Mouse (Mus musculus): Measurements from ENCODE around the gene Serpinc1. TPM values are rescaled to one million over a fixed set of nuclear protein-coding genes. Genes with fewer than 3 reads are reported as not detected.
A peak's percentile ranks its signal among the peaks of the same experiment; 100 is the strongest.

Gene Serpinc1
- total RNA-seq, 1 experiment = 0.89 TPM

GRCm38 (mm10) chr1:161034435-161035280 is 56.3 kb downstream of the Serpinc1 start, which contains the start of gene Zbtb37:
Zbtb37 (minus strand) TSS chr1:161034849.
- Histone ChIP-seq H3K4me3 (ENCODE audit: insufficient read depth in 1 of 2, low read depth in 1 of 2, low read length in 2 of 2, poor library complexity in 1 of 2, severe bottlenecking in 1 of 2) (peak within 1 kb of the TSS; percentile 67 to 98), H3K4me1 (ENCODE audit: control insufficient read depth in 2 of 2, insufficient read depth in 2 of 2, low read length in 2 of 2, poor library complexity in 1 of 2) (peaks cover 0 to 2% of the 10 kb centered on the region in 2 experiments; a peak in 1 of 4 replicates), H3K9me3 (ENCODE audit: control insufficient read depth, insufficient read depth, low read depth, low read length) (no peaks in the 10 kb centered on the region), H3K27ac (ENCODE audit: insufficient read depth, low read depth, low read length, poor library complexity, severe bottlenecking) (peak within 1 kb of the TSS; percentile 99), H3K9ac (ENCODE audit: insufficient read depth, low read depth, low read length, poor library complexity, severe bottlenecking) (peak within 1 kb of the TSS; percentile 97), H3K36me3 (ENCODE audit: control insufficient read depth, insufficient read depth, low read length, poor library complexity, severe bottlenecking) (peaks cover 36% of the 10 kb centered on the region)
- TF ChIP-seq HCFC1 (IDR thresholded peaks at IDR 0.05; ENCODE audit: borderline replicate concordance, insufficient read depth, low read length) (peak; percentile 75; the same call in 1 of the 2 replicates), CHD2 (IDR thresholded peaks at IDR 0.05; ENCODE audit: low read depth, low read length) (no peak)
- in situ Hi-C loops (cut with MboI; ENCODE audit: low sequenced_read_pairs in 2 of 2, unreplicated experiment in 2 of 2) = no loop called here
- peak; percentile 99 for DNase-seq (ENCODE audit: low read depth, low spot score)

- H3K36me3 ChIP-seq (ENCODE audit: control insufficient read depth, insufficient read depth, low read length, poor library complexity, severe bottlenecking) = peaks cover 36% of the 10 kb centered on the region
- no peak for TF ChIP-seq ZC3H11A (IDR thresholded peaks at IDR 0.05; ENCODE audit: borderline replicate concordance, low read depth, low read length)
- TF ChIP-seq CHD2 (IDR thresholded peaks at IDR 0.05; ENCODE audit: low read depth, low read length) = peak; percentile 72; the same call in 1 of the 2 replicates
- TF ChIP-seq MAFK (IDR thresholded peaks at IDR 0.05; ENCODE audit: insufficient read depth, low read depth, low read length) = peak; percentile 51; the same call in 1 of the 2 replicates
Measured at GRCm38 (mm10) chr1:161035281-161035785, 56.9 kb downstream of the Serpinc1 start.

GRCm38 (mm10) chr1:161035786-161036404 is 57.5 kb downstream of the Serpinc1 start:
- H3K4me3 ChIP-seq (ENCODE audit: insufficient read depth in 1 of 2, low read depth in 1 of 2, low read length in 2 of 2, poor library complexity in 1 of 2, severe bottlenecking in 1 of 2) = peak overlapping the region; percentile 67 to 88
- peak; percentile 29 for DNase-seq (ENCODE audit: low read depth, low spot score)
- peaks cover 36% of the 10 kb centered on the region for H3K36me3 ChIP-seq (ENCODE audit: control insufficient read depth, insufficient read depth, low read length, poor library complexity, severe bottlenecking)
- peak overlapping the region; percentile 97 for H3K9ac ChIP-seq (ENCODE audit: insufficient read depth, low read depth, low read length, poor library complexity, severe bottlenecking)
- in situ Hi-C loops (cut with MboI; ENCODE audit: low sequenced_read_pairs in 2 of 2, unreplicated experiment in 2 of 2) = no loop called here
- peak overlapping the region; percentile 97; the same call in 1 of the 2 replicates for H3K27ac ChIP-seq (ENCODE audit: insufficient read depth, low read depth, low read length, poor library complexity, severe bottlenecking)
- no peaks in the 10 kb centered on the region for H3K9me3 ChIP-seq (ENCODE audit: control insufficient read depth, insufficient read depth, low read depth, low read length)
- TF ChIP-seq HCFC1 (IDR thresholded peaks at IDR 0.05; ENCODE audit: borderline replicate concordance, insufficient read depth, low read length) (no peak), CHD2 (IDR thresholded peaks at IDR 0.05; ENCODE audit: low read depth, low read length) (no peak), ZC3H11A (IDR thresholded peaks at IDR 0.05; ENCODE audit: borderline replicate concordance, low read depth, low read length) (no peak), ZNF384 (IDR thresholded peaks at IDR 0.05; ENCODE audit: low read depth, low read length) (no peak)
- peaks cover 0 to 2% of the 10 kb centered on the region in 2 experiments; a peak in 1 of 4 replicates for H3K4me1 ChIP-seq (ENCODE audit: control insufficient read depth in 2 of 2, insufficient read depth in 2 of 2, low read length in 2 of 2, poor library complexity in 1 of 2)

More at GRCm38 (mm10) chr1:161035281-161035785, 56.9 kb downstream of the Serpinc1 start:
- Histone ChIP-seq H3K9ac (ENCODE audit: insufficient read depth, low read depth, low read length, poor library complexity, severe bottlenecking) (peak overlapping the region; percentile 97), H3K4me1 (ENCODE audit: control insufficient read depth in 2 of 2, insufficient read depth in 2 of 2, low read length in 2 of 2, poor library complexity in 1 of 2) (peaks cover 0 to 2% of the 10 kb centered on the region in 2 experiments; a peak in 1 of 4 replicates), H3K27ac (ENCODE audit: insufficient read depth, low read depth, low read length, poor library complexity, severe bottlenecking) (peak overlapping the region; percentile 97), H3K9me3 (ENCODE audit: control insufficient read depth, insufficient read depth, low read depth, low read length) (no peaks in the 10 kb centered on the region), H3K4me3 (ENCODE audit: insufficient read depth in 1 of 2, low read depth in 1 of 2, low read length in 2 of 2, poor library complexity in 1 of 2, severe bottlenecking in 1 of 2) (peak overlapping the region; percentile 67 to 88)
- in situ Hi-C loops (cut with MboI; ENCODE audit: low sequenced_read_pairs in 2 of 2, unreplicated experiment in 2 of 2) = no loop called here
- peak; percentile 19 for DNase-seq (ENCODE audit: low read depth, low spot score)

- peaks cover 0 to 2% of the 10 kb centered on the region in 2 experiments; a peak in 1 of 4 replicates for H3K4me1 ChIP-seq (ENCODE audit: control insufficient read depth in 2 of 2, insufficient read depth in 2 of 2, low read length in 2 of 2, poor library complexity in 1 of 2)
- H3K36me3 ChIP-seq (ENCODE audit: control insufficient read depth, insufficient read depth, low read length, poor library complexity, severe bottlenecking) = peaks cover 34% of the 10 kb centered on the region
- TF ChIP-seq CHD2 (IDR thresholded peaks at IDR 0.05; ENCODE audit: low read depth, low read length) (no peak), ZC3H11A (IDR thresholded peaks at IDR 0.05; ENCODE audit: borderline replicate concordance, low read depth, low read length) (no peak), MAFK (IDR thresholded peaks at IDR 0.05; ENCODE audit: insufficient read depth, low read depth, low read length) (no peak), ZNF384 (IDR thresholded peaks at IDR 0.05; ENCODE audit: low read depth, low read length) (no peak), HCFC1 (IDR thresholded peaks at IDR 0.05; ENCODE audit: borderline replicate concordance, insufficient read depth, low read length) (no peak)
- no peaks in the 10 kb centered on the region for H3K9me3 ChIP-seq (ENCODE audit: control insufficient read depth, insufficient read depth, low read depth, low read length)
- peak overlapping the region; percentile 67 to 88 for H3K4me3 ChIP-seq (ENCODE audit: insufficient read depth in 1 of 2, low read depth in 1 of 2, low read length in 2 of 2, poor library complexity in 1 of 2, severe bottlenecking in 1 of 2)
- peak overlapping the region; percentile 97; the same call in 1 of the 2 replicates for H3K27ac ChIP-seq (ENCODE audit: insufficient read depth, low read depth, low read length, poor library complexity, severe bottlenecking)
- peak overlapping the region; percentile 97 for H3K9ac ChIP-seq (ENCODE audit: insufficient read depth, low read depth, low read length, poor library complexity, severe bottlenecking)
- in situ Hi-C loops (cut with MboI; ENCODE audit: low sequenced_read_pairs in 2 of 2, unreplicated experiment in 2 of 2) = no loop called here
- DNase-seq (ENCODE audit: low read depth, low spot score) = peak; percentile 29
Measured at GRCm38 (mm10) chr1:161036411-161036841, 58.0 kb downstream of the Serpinc1 start.
